Mouse (Mus musculus) midbrain, embryonic 15.5 days (tissue): ENCODE measurements at regions not wholly inside any gene's neighbourhood (a gene's known extent, or its start where the extent isn't known, plus 50 kb on each side); places are given as distances from the start of the nearest gene placed in this dataset. TPM values are rescaled to one million over a fixed set of nuclear protein-coding genes. Genes with fewer than 3 reads are reported as not detected.

Experiments
- microRNA-seq: library from miRNA; unstranded; fragments of <30 nt; microRNA quantifications from one replicate; pipeline ENCODE4, GENCODE M21; 2016

Small RNA genes in the stretch of these regions (microRNA-seq; reads per million reads assigned to microRNA genes)
- not detected for gene Gm23292
